Mouse (Mus musculus): Measurements from ENCODE around the gene Nptx1. TPM values are rescaled to one million over a fixed set of nuclear protein-coding genes. Genes with fewer than 3 reads are reported as not detected.
A peak's percentile ranks its signal among the peaks of the same experiment; 100 is the strongest.

Nptx1 gene
- polyA plus RNA-seq, 1 experiment from 2014 or later, result 2.6 TPM

DNA sequence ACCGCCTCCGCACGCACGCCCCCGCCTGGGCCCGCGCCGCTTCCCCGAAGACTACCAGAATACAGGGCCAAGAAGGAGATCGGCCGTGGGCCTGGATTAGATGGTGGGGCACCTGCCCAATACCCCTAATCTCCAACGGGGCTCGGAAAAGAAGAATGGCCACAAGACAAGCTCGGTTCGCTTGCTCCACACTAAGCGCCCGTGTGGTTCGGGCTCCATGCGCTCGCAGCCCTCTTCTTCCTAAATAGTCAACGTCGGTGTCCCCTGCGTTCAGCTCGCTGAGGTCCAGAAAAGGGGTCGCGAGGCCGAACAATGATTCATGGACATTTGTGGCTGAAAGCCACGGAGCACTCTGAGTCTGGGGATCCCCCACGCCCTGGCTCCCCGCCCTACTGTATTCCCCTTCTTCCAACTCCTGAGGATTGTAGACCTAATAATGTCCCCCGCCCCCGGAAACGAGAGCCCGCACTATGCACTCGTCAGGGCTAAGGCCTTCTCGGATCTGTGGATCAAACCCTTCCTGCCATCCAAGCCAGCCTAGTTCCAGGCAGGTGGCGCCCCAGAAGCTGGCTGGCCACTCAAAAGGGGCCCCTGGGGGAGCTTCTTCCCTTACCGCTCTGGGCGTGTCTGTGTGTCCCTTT, 518 bp upstream of the Nptx1 start:
- WGBS, result 1% methylated on average over 39 of the region's 39 CpGs
- Histone ChIP-seq H3K4me1 (peaks cover 69% of the 10 kb centered on the region), H3K27ac (replicated peaks) (peak overlapping the region; percentile 73), H3K36me3 (replicated peaks) (no peaks in the 10 kb centered on the region), H3K27me3 (replicated peaks; ENCODE audit: low read depth, poor library complexity, severe bottlenecking) (peaks cover 100% of the 10 kb centered on the region), H3K4me3 (peak overlapping the region; percentile 67), H3K9me3 (no peaks in the 10 kb centered on the region)
- DNase-seq (ENCODE audit: low spot score), result peak; percentile 43

- Histone ChIP-seq H3K9me3 (no peaks in the 10 kb centered on the region), H3K4me3 (peak overlapping the region; percentile 67), H3K36me3 (replicated peaks) (no peaks in the 10 kb centered on the region), H3K4me1 (peaks cover 62% of the 10 kb centered on the region), H3K27ac (replicated peaks) (peak overlapping the region; percentile 52; the same call in 1 of the 2 replicates), H3K27me3 (replicated peaks; ENCODE audit: low read depth, poor library complexity, severe bottlenecking) (peaks cover 100% of the 10 kb centered on the region)
- DNase-seq (ENCODE audit: low spot score), result no peak
- WGBS, result under 1% methylated on average over 46 of the region's 46 CpGs
Measured at GRCm38 (mm10) chr11:119546496-119547182, 914 bp downstream of the Nptx1 start.

DNA sequence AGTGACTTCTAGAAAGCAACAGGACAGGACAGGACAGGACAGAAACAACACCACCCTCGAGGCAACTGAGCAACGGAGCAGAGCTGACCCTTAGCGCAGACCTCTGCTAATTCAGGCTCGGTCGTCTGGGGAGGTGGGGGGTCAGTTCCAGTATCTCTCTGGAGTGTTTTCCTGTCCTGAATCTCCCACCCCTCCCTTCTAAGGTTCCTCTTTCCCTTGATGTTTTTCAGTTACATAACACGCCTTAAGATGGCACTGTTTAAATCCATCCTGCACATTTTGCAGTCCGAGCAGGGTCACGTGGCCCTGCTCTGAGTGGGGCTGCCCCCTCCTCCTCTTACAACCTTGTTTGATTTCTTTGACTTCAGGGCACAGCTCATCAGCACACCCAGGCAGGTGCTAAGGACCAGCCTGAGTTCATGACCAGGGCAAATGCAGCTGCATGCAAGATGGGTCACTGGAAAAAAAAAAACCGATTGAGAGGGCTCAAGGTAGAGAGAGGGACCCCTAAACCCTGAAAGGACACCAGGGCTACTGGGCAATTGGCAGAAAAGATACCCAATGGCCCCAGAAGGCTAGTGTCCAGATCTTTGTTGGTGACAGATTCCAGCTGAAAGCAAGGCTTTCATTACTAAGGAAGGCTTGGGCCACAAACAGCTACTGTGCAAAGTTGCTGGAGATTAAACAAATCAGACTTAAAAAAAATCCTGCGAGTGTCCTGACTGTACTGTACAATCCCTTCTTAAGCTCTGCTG, 1.6 kb downstream of the Nptx1 start:
- DNase-seq (ENCODE audit: low spot score), result peak; percentile 49
- Histone ChIP-seq H3K4me1 (peaks cover 58% of the 10 kb centered on the region), H3K27me3 (replicated peaks; ENCODE audit: low read depth, poor library complexity, severe bottlenecking) (peaks cover 100% of the 10 kb centered on the region), H3K36me3 (replicated peaks) (no peaks in the 10 kb centered on the region), H3K27ac (replicated peaks) (no peak overlapping the region), H3K9me3 (no peaks in the 10 kb centered on the region), H3K4me3 (peak overlapping the region; percentile 67)
- WGBS, result 7% methylated on average over 10 of the region's 10 CpGs

DNA sequence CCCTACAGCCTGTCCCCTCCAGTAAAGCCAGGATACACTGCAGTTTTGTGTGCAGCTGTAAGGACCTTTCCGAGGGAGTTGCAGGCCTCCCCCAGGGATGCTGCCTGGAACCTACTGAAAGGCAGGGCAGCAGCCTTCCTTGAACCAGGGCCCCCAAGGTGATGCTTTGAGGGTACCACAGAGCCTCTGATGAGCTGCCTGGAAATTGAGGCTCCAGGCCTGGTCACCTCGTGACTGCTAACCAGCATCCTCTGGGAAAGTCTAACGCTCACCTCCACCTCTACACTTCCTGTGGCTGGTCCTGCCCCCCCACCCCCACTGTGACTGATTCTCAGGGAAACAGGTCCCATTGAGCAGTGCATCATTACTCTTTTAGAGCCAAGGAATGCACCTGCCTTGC, 2.3 kb downstream of the Nptx1 start:
- no peak overlapping the region for H3K27ac ChIP-seq (replicated peaks)
- H3K4me1 ChIP-seq, result peaks cover 56% of the 10 kb centered on the region
- H3K4me3 ChIP-seq, result peak overlapping the region; percentile 67

GRCm38 (mm10) chr11:119544518-119545105, 2.9 kb downstream of the Nptx1 start:
- DNase-seq (ENCODE audit: low spot score), result no peak
- H3K4me1 ChIP-seq, result peaks cover 53% of the 10 kb centered on the region
- no peaks in the 10 kb centered on the region for H3K9me3 ChIP-seq
- no peak overlapping the region for H3K27ac ChIP-seq (replicated peaks)
- WGBS, result 85% methylated on average over 15 of the region's 15 CpGs
- H3K4me3 ChIP-seq, result peak overlapping the region; percentile 8; the same call in 1 of the 2 replicates
- no peaks in the 10 kb centered on the region for H3K36me3 ChIP-seq (replicated peaks)
- H3K27me3 ChIP-seq (replicated peaks; ENCODE audit: low read depth, poor library complexity, severe bottlenecking), result peaks cover 100% of the 10 kb centered on the region

More for the DNA sequence above, 2.3 kb downstream of the Nptx1 start:
- Histone ChIP-seq H3K9me3 (no peaks in the 10 kb centered on the region), H3K36me3 (replicated peaks) (no peaks in the 10 kb centered on the region), H3K27me3 (replicated peaks; ENCODE audit: low read depth, poor library complexity, severe bottlenecking) (peaks cover 100% of the 10 kb centered on the region)
- WGBS, result 46% methylated on average over 3 of the region's 3 CpGs
- no peak for DNase-seq (ENCODE audit: low spot score)

GRCm38 (mm10) chr11:119543816-119544517, 3.6 kb downstream of the Nptx1 start:
- Histone ChIP-seq H3K4me3 (no peak overlapping the region), H3K4me1 (peaks cover 46% of the 10 kb centered on the region), H3K36me3 (replicated peaks) (no peaks in the 10 kb centered on the region), H3K27ac (replicated peaks) (no peak overlapping the region), H3K27me3 (replicated peaks; ENCODE audit: low read depth, poor library complexity, severe bottlenecking) (peaks cover 95% of the 10 kb centered on the region), H3K9me3 (no peaks in the 10 kb centered on the region)
- WGBS, result 59% methylated on average over 16 of the region's 16 CpGs
- DNase-seq (ENCODE audit: low spot score), result no peak

DNA sequence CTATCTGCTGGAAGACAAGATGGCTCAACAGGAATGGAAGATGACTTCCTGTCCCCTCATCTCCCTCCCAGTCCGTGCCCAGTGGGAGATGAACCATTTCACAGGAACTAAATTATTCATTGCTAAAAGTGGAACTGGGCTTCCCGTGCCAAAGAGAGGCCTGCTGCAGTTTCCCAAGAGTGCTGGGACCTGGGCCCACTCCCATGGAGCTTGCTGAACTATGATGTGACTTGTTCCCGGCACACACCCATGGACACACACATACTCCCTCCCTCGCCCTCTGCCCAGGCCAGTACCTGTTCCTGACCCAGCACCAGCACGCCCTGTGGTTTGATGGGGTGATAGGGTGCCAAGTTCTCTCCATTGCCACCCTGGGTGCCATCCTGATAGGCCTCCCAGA, 4.7 kb downstream of the Nptx1 start:
- 80% methylated on average over 5 of the region's 5 CpGs for WGBS
- H3K27me3 ChIP-seq (replicated peaks; ENCODE audit: low read depth, poor library complexity, severe bottlenecking), result peaks cover 84% of the 10 kb centered on the region
- H3K27ac ChIP-seq (replicated peaks), result no peak overlapping the region
- H3K9me3 ChIP-seq, result no peaks in the 10 kb centered on the region
- H3K4me1 ChIP-seq, result peaks cover 36% of the 10 kb centered on the region
- DNase-seq (ENCODE audit: low spot score), result no peak
- H3K36me3 ChIP-seq (replicated peaks), result no peaks in the 10 kb centered on the region
- H3K4me3 ChIP-seq, result no peak overlapping the region

DNA sequence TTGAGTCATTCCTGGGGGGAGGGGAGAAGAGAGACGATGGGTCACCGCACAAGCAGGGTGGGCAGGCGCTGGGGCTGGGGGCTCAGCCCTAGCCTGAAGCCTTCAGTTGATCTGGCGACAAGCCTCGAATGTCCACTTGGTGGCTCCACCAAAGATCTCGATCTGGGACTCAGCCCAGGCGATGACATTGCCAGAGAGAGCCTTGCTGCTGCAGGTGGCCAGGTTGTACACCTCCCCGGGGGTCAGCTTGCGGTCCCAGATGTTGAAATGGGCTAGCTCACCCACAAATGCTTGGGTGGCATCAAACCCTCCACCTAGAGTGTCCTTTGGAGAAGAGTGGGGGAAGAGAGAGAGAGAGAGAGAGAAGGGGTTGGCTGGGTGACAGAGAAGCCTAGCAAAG, 5.2 kb downstream of the Nptx1 start:
- H3K36me3 ChIP-seq (replicated peaks), result no peaks in the 10 kb centered on the region
- peaks cover 79% of the 10 kb centered on the region for H3K27me3 ChIP-seq (replicated peaks; ENCODE audit: low read depth, poor library complexity, severe bottlenecking)
- peaks cover 30% of the 10 kb centered on the region for H3K4me1 ChIP-seq
- H3K4me3 ChIP-seq, result no peak overlapping the region
- H3K9me3 ChIP-seq, result no peaks in the 10 kb centered on the region
- no peak overlapping the region for H3K27ac ChIP-seq (replicated peaks)
- WGBS, result 64% methylated on average over 9 of the region's 9 CpGs
- no peak for DNase-seq (ENCODE audit: low spot score)

DNA sequence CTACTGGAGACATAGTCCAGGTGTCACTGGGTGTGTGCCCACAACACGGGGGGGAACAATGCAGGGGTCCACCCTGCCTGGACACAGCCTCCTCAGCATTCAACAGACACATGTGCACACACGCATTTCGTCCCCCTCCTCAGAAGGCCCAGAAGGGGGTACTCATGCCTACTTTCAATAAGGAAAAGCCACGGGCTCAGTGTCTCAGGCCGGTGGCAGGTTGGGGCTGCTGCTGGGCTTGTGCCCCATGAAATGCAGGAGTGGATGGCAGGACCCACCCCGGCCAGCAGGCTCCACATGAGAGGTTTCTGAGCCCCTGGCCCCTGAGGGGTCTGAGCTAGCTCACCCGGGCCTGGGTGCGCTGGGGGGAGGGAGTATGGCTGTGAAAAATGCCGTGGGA, 6.5 kb downstream of the Nptx1 start:
- H3K36me3 ChIP-seq (replicated peaks), result no peaks in the 10 kb centered on the region
- peaks cover 18% of the 10 kb centered on the region for H3K4me1 ChIP-seq
- H3K4me3 ChIP-seq, result no peak overlapping the region
- peaks cover 66% of the 10 kb centered on the region for H3K27me3 ChIP-seq (replicated peaks; ENCODE audit: low read depth, poor library complexity, severe bottlenecking)
- 77% methylated on average over 9 of the region's 9 CpGs for WGBS
- no peak overlapping the region for H3K27ac ChIP-seq (replicated peaks)
- H3K9me3 ChIP-seq, result no peaks in the 10 kb centered on the region
- no peak for DNase-seq (ENCODE audit: low spot score)

- no peak overlapping the region for H3K27ac ChIP-seq (replicated peaks)
- H3K4me3 ChIP-seq, result no peak overlapping the region
- WGBS, result 83% methylated on average over 9 of the region's 9 CpGs
- peaks cover 61% of the 10 kb centered on the region for H3K27me3 ChIP-seq (replicated peaks; ENCODE audit: low read depth, poor library complexity, severe bottlenecking)
- H3K4me1 ChIP-seq, result peaks cover 12% of the 10 kb centered on the region
- no peaks in the 10 kb centered on the region for H3K36me3 ChIP-seq (replicated peaks)
- no peaks in the 10 kb centered on the region for H3K9me3 ChIP-seq
- no peak for DNase-seq (ENCODE audit: low spot score)
Measured at GRCm38 (mm10) chr11:119540560-119540959, 7.0 kb downstream of the Nptx1 start.

GRCm38 (mm10) chr11:119539944-119540343, 7.6 kb downstream of the Nptx1 start:
- no peaks in the 10 kb centered on the region for H3K9me3 ChIP-seq
- DNase-seq (ENCODE audit: low spot score), result peak; percentile 71
- 38% methylated on average over 14 of the region's 14 CpGs for WGBS
- no peaks in the 10 kb centered on the region for H3K36me3 ChIP-seq (replicated peaks)
- H3K27ac ChIP-seq (replicated peaks), result no peak overlapping the region
- H3K4me3 ChIP-seq, result no peak overlapping the region
- H3K4me1 ChIP-seq, result peaks cover 6% of the 10 kb centered on the region
- H3K27me3 ChIP-seq (replicated peaks; ENCODE audit: low read depth, poor library complexity, severe bottlenecking), result peaks cover 55% of the 10 kb centered on the region

DNA sequence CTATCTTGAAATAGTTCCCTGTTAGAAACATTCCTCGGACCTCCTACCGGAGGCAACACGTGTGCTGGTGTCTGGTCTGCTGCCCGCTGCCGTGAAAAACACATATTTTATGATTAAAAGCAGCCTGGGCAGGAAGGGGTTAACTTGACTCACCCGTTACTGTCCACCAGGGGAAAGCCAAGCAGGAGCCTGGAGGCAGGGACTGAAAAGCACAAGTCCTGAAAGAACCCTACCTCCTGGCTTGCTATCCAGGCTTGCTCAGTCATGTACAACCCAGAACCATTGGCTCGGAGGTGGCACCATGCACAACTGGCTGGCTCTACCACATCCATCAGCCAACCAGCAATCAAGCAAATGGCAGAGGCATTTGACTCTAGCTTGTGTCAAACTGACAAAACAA, 13.8 kb downstream of the Nptx1 start:
- no peak for DNase-seq (ENCODE audit: low spot score)
- Histone ChIP-seq H3K27me3 (replicated peaks; ENCODE audit: low read depth, poor library complexity, severe bottlenecking) (no peaks in the 10 kb centered on the region; the same call in 1 of the 2 replicates), H3K36me3 (replicated peaks) (no peaks in the 10 kb centered on the region), H3K4me3 (no peak overlapping the region), H3K4me1 (no peaks in the 10 kb centered on the region), H3K27ac (replicated peaks) (no peak overlapping the region), H3K9me3 (no peaks in the 10 kb centered on the region)
- WGBS, result 73% methylated on average over 7 of the region's 7 CpGs
